Mouse (Mus musculus): ENCODE measurements around the gene Spns3.

GRCm38 (mm10) chr11:72478228-72478627 lies 72.1 kb downstream of the Spns3 start:
- TF ChIP-seq CTCF (IDR thresholded peaks at IDR 0.05; ENCODE audit: low read depth, low read length) (no peak), TAL1 (conservative IDR thresholded peaks at IDR 0.05; ENCODE audit: low read depth, low read length) (no peak), GATA1 (IDR thresholded peaks at IDR 0.05; ENCODE audit: borderline replicate concordance, low read length) (no peak), POLR2AphosphoS5 (IDR thresholded peaks at IDR 0.05; ENCODE audit: insufficient replicate concordance, low read depth, low read length) (no peak), GATA2 (IDR thresholded peaks at IDR 0.05; ENCODE audit: borderline replicate concordance, low read depth, low read length) (no peak)
